Mouse (Mus musculus): ENCODE data around the gene Olfr763. TPM values are rescaled to one million over a fixed set of nuclear protein-coding genes. Genes with fewer than 3 reads are reported as not detected.
"Not testable (repeated sequence)": the region's sequence is repeated elsewhere in the genome, so short reads cannot be mapped to it uniquely, and the experiment has no call there.

Gene Olfr763
- polyA plus RNA-seq, 1 experiment = 0.05 TPM

DNA sequence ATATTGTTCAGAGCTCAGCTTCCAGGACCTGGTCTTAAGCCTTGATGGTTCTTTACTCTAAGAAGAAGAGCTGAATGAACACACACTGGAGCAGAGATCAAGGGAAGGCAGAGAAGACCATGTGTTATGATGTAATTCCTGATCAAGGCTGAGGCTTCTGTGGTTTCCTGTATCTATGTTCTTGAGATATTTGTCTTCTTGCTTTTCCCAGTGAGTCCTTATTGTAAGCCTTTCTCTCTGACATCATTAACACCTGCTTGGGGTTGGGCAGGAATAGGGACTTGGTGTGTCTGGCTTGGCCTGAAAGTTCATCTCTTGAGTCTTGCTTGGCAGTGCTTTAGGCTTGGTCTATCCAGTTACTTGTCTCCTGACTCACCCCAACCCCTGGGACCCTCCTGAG is 19.6 kb upstream of the Olfr763 start:
- Histone ChIP-seq H3K79me2 (ENCODE audit: control insufficient read depth, insufficient read depth) (no peaks in the 10 kb centered on the region), H3K4me2 (ENCODE audit: low read depth) (peak overlapping the region; percentile 46), H3ac (ENCODE audit: control insufficient read depth, insufficient read length) (no peak overlapping the region), H3K27me3 (ENCODE audit: control insufficient read depth, insufficient read depth, insufficient read length) (no peaks in the 10 kb centered on the region), H3K4me3 (no peak overlapping the region), H3K36me3 (ENCODE audit: control insufficient read depth, insufficient read depth) (no peaks in the 10 kb centered on the region)
- TF ChIP-seq POLR2AphosphoS2 (IDR thresholded peaks at IDR 0.05; ENCODE audit: insufficient read length, low read depth) (no peak), TCF12 (IDR thresholded peaks at IDR 0.05; ENCODE audit: insufficient read depth, poor library complexity, severe bottlenecking) (no peak), POLR2A (IDR thresholded peaks at IDR 0.05; ENCODE audit: insufficient read length, low read depth) (no peak), MYOD1 (IDR thresholded peaks at IDR 0.05; ENCODE audit: control insufficient read depth in 1 of 3, insufficient read length in 2 of 3, low read depth in 2 of 3) (peak in 1 of 3 experiments; percentile 7), SRF (IDR thresholded peaks at IDR 0.05; ENCODE audit: control insufficient read depth, insufficient read length, low read depth) (no peak), TCF3 (IDR thresholded peaks at IDR 0.05; ENCODE audit: insufficient read length, low read depth) (no peak), USF1 (IDR thresholded peaks at IDR 0.05; ENCODE audit: low read depth) (no peak), REST (IDR thresholded peaks at IDR 0.05; ENCODE audit: insufficient read depth, insufficient read length) (no peak), CEBPB (IDR thresholded peaks at IDR 0.05; ENCODE audit: insufficient read depth, poor library complexity, severe bottlenecking) (peak; percentile 28; the same call in 1 of the 2 replicates), MAX (IDR thresholded peaks at IDR 0.05; ENCODE audit: low read depth) (no peak), MYOG (IDR thresholded peaks at IDR 0.05; ENCODE audit: control insufficient read depth in 1 of 3, insufficient read depth in 1 of 3, insufficient read length in 2 of 3, low read depth in 2 of 3) (peak in 1 of 3 experiments; percentile 11), E2F4 (IDR thresholded peaks at IDR 0.05; ENCODE audit: insufficient read depth) (no peak)

DNA sequence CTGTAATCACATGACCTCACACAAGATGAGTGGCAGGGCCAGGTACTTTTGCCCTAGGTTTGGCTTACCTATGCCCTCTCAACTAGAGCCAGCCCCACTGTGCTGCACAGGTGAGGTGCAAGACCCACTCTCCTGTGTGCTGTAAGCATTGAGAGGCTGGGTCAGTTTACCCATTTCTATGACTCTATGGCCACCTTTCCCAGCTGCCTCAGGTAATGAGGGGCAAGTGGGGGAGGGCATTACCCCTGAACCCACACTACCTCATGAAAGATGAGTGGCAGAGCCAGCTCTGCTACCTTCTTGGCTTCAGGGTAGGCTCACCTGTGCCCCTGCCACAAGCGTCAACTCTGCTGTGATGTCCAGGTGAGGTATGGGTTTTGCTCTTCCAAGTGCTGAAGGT is 14.8 kb upstream of the Olfr763 start:
- Histone ChIP-seq H3K79me2 (ENCODE audit: control insufficient read depth, insufficient read depth) (no peaks in the 10 kb centered on the region), H3K27me3 (ENCODE audit: control insufficient read depth, insufficient read depth, insufficient read length) (no peaks in the 10 kb centered on the region), H3ac (ENCODE audit: control insufficient read depth, insufficient read length) (no peak overlapping the region), H3K4me2 (ENCODE audit: low read depth) (no peak overlapping the region), H3K4me3 (no peak overlapping the region), H3K36me3 (ENCODE audit: control insufficient read depth, insufficient read depth) (no peaks in the 10 kb centered on the region)
- TF ChIP-seq USF1 (IDR thresholded peaks at IDR 0.05; ENCODE audit: low read depth) (no peak), MAX (IDR thresholded peaks at IDR 0.05; ENCODE audit: low read depth) (no peak), CEBPB (IDR thresholded peaks at IDR 0.05; ENCODE audit: insufficient read depth, poor library complexity, severe bottlenecking) (no peak), REST (IDR thresholded peaks at IDR 0.05; ENCODE audit: insufficient read depth, insufficient read length) (no peak), POLR2AphosphoS2 (IDR thresholded peaks at IDR 0.05; ENCODE audit: insufficient read length, low read depth) (no peak), TCF3 (IDR thresholded peaks at IDR 0.05; ENCODE audit: insufficient read length, low read depth) (no peak)

DNA sequence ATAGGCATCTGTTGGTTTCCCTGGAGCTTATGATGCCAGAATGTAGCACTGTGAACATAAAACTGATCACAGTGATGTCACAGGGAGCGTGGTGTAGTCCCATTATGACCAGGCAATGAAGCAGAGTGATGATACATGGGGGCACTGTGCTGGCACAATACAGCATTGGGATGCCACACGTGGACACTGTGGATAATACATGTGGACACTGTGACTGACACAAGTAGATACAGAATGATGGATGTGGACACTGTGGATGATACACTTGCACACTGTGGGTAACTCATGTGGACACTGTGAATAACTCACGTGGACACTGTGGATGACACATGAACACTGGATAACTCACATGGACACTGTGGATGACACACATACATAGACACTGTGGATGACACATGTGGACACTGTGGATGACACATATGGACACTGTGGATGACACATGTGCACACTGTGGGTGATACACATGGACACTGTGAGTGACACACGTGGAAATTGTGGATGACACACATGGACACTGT is 14.0 kb upstream of the Olfr763 start:
- H3ac ChIP-seq (ENCODE audit: control insufficient read depth, insufficient read length) = no peak overlapping the region
- TF ChIP-seq MYOD1 (IDR thresholded peaks at IDR 0.05; ENCODE audit: control insufficient read depth in 1 of 3, insufficient read length in 2 of 3, low read depth in 2 of 3) (no peak), E2F4 (IDR thresholded peaks at IDR 0.05; ENCODE audit: insufficient read depth) (no peak)

DNA sequence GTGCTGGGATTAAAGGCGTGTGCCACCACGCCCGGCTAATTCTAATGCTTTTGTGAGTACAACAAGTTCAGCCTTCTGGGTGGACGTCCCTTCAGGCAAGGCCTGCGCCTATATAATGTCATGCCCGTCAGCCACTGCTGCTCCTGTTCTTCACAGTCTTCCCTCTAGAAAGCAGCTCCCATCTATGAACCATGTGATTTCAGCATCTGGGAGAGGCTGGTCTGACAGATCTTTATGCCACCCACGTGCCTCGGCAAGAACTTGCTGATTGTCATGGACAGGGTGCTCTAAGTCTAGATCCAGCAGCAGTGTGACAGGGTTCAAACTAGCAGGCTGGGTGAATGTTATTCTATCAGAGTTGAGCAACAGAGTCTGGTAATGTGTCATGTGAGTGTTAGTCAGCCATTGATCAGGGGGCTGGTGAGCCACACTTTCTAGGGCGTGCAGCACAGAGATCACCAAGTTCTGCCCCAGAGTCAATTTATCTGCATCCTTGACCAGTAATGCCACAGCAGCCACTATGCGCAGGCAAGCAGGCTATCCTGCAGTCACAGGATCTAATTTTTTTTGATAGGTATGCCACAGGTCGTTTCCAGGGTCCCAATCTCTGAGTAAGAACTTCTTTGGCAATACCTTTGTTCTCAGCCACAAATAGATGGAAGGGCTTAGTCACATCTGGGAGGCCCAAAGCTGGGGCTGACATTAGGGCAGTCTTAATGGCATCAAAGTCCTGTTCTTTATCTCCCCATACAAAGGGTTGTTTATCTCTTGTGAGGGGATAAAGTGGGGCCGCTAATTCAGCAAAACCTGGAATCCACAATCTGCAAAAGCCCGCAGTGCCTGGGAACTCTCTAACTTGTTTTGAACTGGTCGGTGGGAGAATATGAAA is 6.3 kb upstream of the Olfr763 start:
- Histone ChIP-seq H3K4me3 (no peak overlapping the region), H3K4me2 (ENCODE audit: low read depth) (no peak overlapping the region), H3ac (ENCODE audit: control insufficient read depth, insufficient read length) (no peak overlapping the region), H3K36me3 (ENCODE audit: control insufficient read depth, insufficient read depth) (no peaks in the 10 kb centered on the region), H3K27me3 (ENCODE audit: control insufficient read depth, insufficient read depth, insufficient read length) (no peaks in the 10 kb centered on the region), H3K79me2 (ENCODE audit: control insufficient read depth, insufficient read depth) (no peaks in the 10 kb centered on the region)
- TF ChIP-seq POLR2A (IDR thresholded peaks at IDR 0.05; ENCODE audit: insufficient read length, low read depth) (no peak), MYOG (IDR thresholded peaks at IDR 0.05; ENCODE audit: control insufficient read depth in 1 of 3, insufficient read depth in 1 of 3, insufficient read length in 2 of 3, low read depth in 2 of 3) (no peak), TCF3 (IDR thresholded peaks at IDR 0.05; ENCODE audit: insufficient read length, low read depth) (no peak), CEBPB (IDR thresholded peaks at IDR 0.05; ENCODE audit: insufficient read depth, poor library complexity, severe bottlenecking) (no peak), E2F4 (IDR thresholded peaks at IDR 0.05; ENCODE audit: insufficient read depth) (no peak), MYOD1 (IDR thresholded peaks at IDR 0.05; ENCODE audit: control insufficient read depth in 1 of 3, insufficient read length in 2 of 3, low read depth in 2 of 3) (no peak), USF1 (IDR thresholded peaks at IDR 0.05; ENCODE audit: low read depth) (no peak), REST (IDR thresholded peaks at IDR 0.05; ENCODE audit: insufficient read depth, insufficient read length) (no peak), MAX (IDR thresholded peaks at IDR 0.05; ENCODE audit: low read depth) (no peak), SRF (IDR thresholded peaks at IDR 0.05; ENCODE audit: control insufficient read depth, insufficient read length, low read depth) (no peak), TCF12 (IDR thresholded peaks at IDR 0.05; ENCODE audit: insufficient read depth, poor library complexity, severe bottlenecking) (no peak), POLR2AphosphoS2 (IDR thresholded peaks at IDR 0.05; ENCODE audit: insufficient read length, low read depth) (no peak)

More for the DNA sequence above, 14.0 kb upstream of the Olfr763 start:
- H3K27me3 ChIP-seq (ENCODE audit: control insufficient read depth, insufficient read depth, insufficient read length) = no peaks in the 10 kb centered on the region
- H3K36me3 ChIP-seq (ENCODE audit: control insufficient read depth, insufficient read depth) = no peaks in the 10 kb centered on the region
- H3K4me3 ChIP-seq = no peak overlapping the region
- H3K4me2 ChIP-seq (ENCODE audit: low read depth) = no peak overlapping the region
- no peaks in the 10 kb centered on the region for H3K79me2 ChIP-seq (ENCODE audit: control insufficient read depth, insufficient read depth)

DNA sequence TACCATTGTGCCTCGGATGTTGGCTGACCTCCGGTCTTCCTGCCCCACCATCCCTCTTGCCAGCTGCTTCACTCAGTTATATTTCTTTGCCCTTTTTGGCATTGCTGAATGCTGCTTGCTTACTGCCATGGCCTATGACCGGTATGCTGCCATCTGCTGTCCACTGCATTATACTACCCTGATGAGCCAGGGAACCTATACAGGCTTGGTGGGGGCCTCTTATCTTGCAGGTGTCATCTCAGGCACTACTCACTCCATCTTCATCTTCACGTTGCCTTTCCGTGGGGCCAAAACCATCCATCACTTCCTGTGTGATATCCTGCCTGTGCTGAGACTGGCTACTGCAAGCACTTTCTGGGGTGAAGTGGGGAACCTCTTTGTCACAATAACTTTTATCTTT is 920 bp downstream of the Olfr763 start:
- not testable (repeated sequence) for H3K79me2 ChIP-seq (ENCODE audit: control insufficient read depth, insufficient read depth); H3K36me3 ChIP-seq (ENCODE audit: control insufficient read depth, insufficient read depth); H3K4me2 ChIP-seq (ENCODE audit: low read depth); H3ac ChIP-seq (ENCODE audit: control insufficient read depth, insufficient read length); H3K27me3 ChIP-seq (ENCODE audit: control insufficient read depth, insufficient read depth, insufficient read length); H3K4me3 ChIP-seq
